Mouse (Mus musculus): ENCODE results near the gene Tnfsf15.

DNA sequence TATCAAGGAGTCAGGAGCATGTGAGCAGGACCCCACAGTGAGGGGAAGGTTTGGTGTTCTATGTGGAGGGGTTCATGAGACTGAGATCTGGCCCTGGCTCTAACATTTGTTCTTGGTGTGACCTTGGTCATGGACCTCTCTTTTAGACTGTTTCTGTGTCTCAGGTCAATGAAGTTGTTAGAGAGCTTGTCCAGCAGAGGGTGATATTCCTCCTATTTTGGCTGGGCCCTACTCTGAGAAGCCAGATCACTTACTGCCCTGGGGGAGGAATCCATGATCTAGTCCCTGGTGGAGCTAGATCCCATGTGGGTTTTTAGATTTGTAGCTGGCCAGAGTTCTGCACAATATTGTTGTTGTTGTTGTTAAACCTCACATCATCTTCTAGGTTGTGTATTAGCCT, 58.8 kb downstream of the Tnfsf15 start:
- TF ChIP-seq POLR2A (IDR thresholded peaks at IDR 0.05; ENCODE audit: low read depth, low read length), result no peak
- TF ChIP-seq CTCF (IDR thresholded peaks at IDR 0.05; ENCODE audit: extremely low read depth, insufficient read length, insufficient replicate concordance, low read depth, low read length), result peak; percentile 48; the same call in 1 of the 2 replicates
